ENCODE assay signal across 8 mouse cellular contexts in the genomic region with DNA sequence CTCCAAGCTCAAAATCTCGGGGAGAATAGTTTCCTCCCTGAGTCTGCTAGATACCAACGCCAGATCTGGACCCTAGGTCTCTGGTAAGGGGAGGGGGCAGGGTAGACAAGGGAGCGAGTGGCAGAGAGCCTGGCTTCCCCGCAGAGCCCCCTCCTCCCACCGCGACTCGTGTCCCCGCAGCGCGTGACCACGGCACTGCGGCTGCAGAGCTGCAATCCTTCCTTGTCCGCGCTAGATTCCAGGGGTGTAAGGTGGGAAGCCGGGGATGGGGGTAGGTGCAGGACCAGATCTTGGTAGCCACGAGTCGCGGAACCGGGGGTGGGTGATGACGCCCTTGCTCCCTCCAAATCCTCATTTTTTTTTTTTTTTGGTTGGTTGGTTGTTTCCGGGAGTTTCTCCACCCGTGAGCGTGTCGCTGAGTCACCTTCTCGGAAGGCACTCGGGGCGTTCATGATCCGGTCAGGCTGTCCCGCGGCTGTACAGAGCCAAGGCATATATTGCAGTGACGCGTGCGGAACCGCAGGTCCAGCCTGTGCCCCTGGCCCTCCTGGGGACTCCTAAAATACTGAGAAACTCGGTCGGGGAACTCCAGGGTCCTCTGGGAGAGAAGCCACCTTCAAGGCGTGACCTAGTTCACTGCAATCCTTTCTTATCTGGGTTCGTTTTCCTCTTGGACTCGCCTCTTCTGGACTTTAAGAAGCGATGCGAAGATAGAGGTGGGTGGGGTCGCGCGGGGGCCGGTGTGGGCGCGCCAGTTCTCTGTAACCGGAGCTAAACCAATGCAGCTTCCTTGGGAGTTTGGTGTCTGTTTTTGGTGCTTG. TPM values are rescaled to one million over a fixed set of nuclear protein-coding genes. Genes with fewer than 3 reads are reported as not detected.
DNase-seq lines count a peak whose midpoint lies in the region; ATAC-seq and TF ChIP-seq lines count a peak whose summit lies in the region.

No protein-coding gene starts in this region.

- H3ac ChIP-seq in C2C12 (ENCODE audit: control insufficient read depth, insufficient read length, low read depth): peak overlapping the region; percentile 45

- H3K9me3 ChIP-seq in forebrain, embryonic 15.5 days: no peaks in the 10 kb centered on the region
- H3K9me3 ChIP-seq in limb, embryonic 12.5 days: no peaks in the 10 kb centered on the region
- H3K9me3 ChIP-seq in neural tube, embryonic 13.5 days: no peaks in the 10 kb centered on the region

- no peaks in the 10 kb centered on the region for H3K27me3 ChIP-seq in C2C12 (ENCODE audit: control insufficient read depth, insufficient read depth, insufficient read length)
- H3K27me3 ChIP-seq in forebrain, embryonic 15.5 days: peaks cover 53% of the 10 kb centered on the region
- H3K27me3 ChIP-seq in limb, embryonic 12.5 days: peaks cover 61% of the 10 kb centered on the region
- peaks cover 71% of the 10 kb centered on the region for H3K27me3 ChIP-seq in neural tube, embryonic 13.5 days

- H3K79me2 ChIP-seq in C2C12 (ENCODE audit: control insufficient read depth, insufficient read depth): peaks cover 13% of the 10 kb centered on the region

- H3K36me3 ChIP-seq in C2C12 (ENCODE audit: control insufficient read depth, insufficient read depth): no peaks in the 10 kb centered on the region
- no peaks in the 10 kb centered on the region for H3K36me3 ChIP-seq in forebrain, embryonic 15.5 days
- H3K36me3 ChIP-seq in limb, embryonic 12.5 days: peaks cover 6% of the 10 kb centered on the region; the same call in 1 of the 2 replicates
- H3K36me3 ChIP-seq in neural tube, embryonic 13.5 days: peaks cover 12% of the 10 kb centered on the region

- H3K4me2 ChIP-seq in forebrain, embryonic 15.5 days (replicated peaks): peak overlapping the region; percentile 89
- H3K4me2 ChIP-seq in limb, embryonic 12.5 days: peak overlapping the region; percentile 94
- peak overlapping the region; percentile 80 for H3K4me2 ChIP-seq in neural tube, embryonic 13.5 days

- peak overlapping the region; percentile 55 for H3K4me3 ChIP-seq in C2C12 (ENCODE audit: insufficient read depth, poor library complexity, severe bottlenecking)
- peak overlapping the region; percentile 45 for H3K4me3 ChIP-seq in forebrain, embryonic 15.5 days
- peak overlapping the region; percentile 58 for H3K4me3 ChIP-seq in limb, embryonic 12.5 days (replicated peaks)
- peak overlapping the region; percentile 43 for H3K4me3 ChIP-seq in neural tube, embryonic 13.5 days

- TF ChIP-seq CTCF in C2C12 (IDR thresholded peaks at IDR 0.05; ENCODE audit: control insufficient read depth, insufficient read depth, insufficient read length): no peak

- no peak overlapping the region for H3K27ac ChIP-seq in forebrain, embryonic 15.5 days (replicated peaks)
- no peak overlapping the region for H3K27ac ChIP-seq in limb, embryonic 12.5 days
- H3K27ac ChIP-seq in neural tube, embryonic 13.5 days (replicated peaks): peak overlapping the region; percentile 23; the same call in 1 of the 2 replicates

- ATAC-seq in forebrain, embryonic 15.5 days (replicated peaks): no peak
- no peak for ATAC-seq in limb, embryonic 12.5 days (ENCODE audit: insufficient number of reproducible peaks, insufficient read depth, low FRiP score, low TSS enrichment, low read depth)
- no peak for ATAC-seq in neural tube, embryonic 13.5 days (ENCODE audit: low read depth)

- WGBS in forebrain, embryonic 15.5 days: 3% methylated on average over 48 of the region's 48 CpGs
- WGBS in limb, embryonic 12.5 days: 4% methylated on average over 48 of the region's 48 CpGs
- WGBS in neural tube, embryonic 13.5 days: 3% methylated on average over 48 of the region's 48 CpGs

- H3K79me3 ChIP-seq in C2C12 (ENCODE audit: low read depth): no peaks in the 10 kb centered on the region

- intact Hi-C loops in left cerebral cortex, postnatal 25 days (cut with DNase I): loop anchor here (5.0 kb wide), 1 partner anchor 39 kb away; a partner anchor contains a TSS

- peak; percentile 58 to 59 for DNase-seq in cerebellum, postnatal 25 days
- no peak for DNase-seq in cerebellum, postnatal 36 days
- no peak for DNase-seq in left cerebral cortex, postnatal 25 days (ENCODE audit: low spot score in 2 of 2)
- no peak for DNase-seq in right cerebral cortex, postnatal 14 days

- no peak overlapping the region for H3K9ac ChIP-seq in forebrain, embryonic 15.5 days (replicated peaks)
- H3K9ac ChIP-seq in limb, embryonic 12.5 days (replicated peaks): peak overlapping the region; percentile 38
- peak overlapping the region; percentile 66 for H3K9ac ChIP-seq in neural tube, embryonic 13.5 days

- peaks cover 39% of the 10 kb centered on the region for H3K4me1 ChIP-seq in forebrain, embryonic 15.5 days
- H3K4me1 ChIP-seq in limb, embryonic 12.5 days (replicated peaks): peaks cover 43% of the 10 kb centered on the region
- peaks cover 44% of the 10 kb centered on the region for H3K4me1 ChIP-seq in neural tube, embryonic 13.5 days (replicated peaks)

TF ChIP-seq in C2C12, 6 proteins besides CTCF, POLR2A, EP300 and RAD21:
- TF ChIP-seq MAX (IDR thresholded peaks at IDR 0.05) (no peak), MYOD1 (IDR thresholded peaks at IDR 0.05; ENCODE audit: control insufficient read depth, insufficient read length, low read depth) (no peak), CEBPB (IDR thresholded peaks at IDR 0.05; ENCODE audit: low read depth) (no peak), FOSL1 (IDR thresholded peaks at IDR 0.05; ENCODE audit: insufficient read depth, low read length, poor library complexity, severe bottlenecking) (no peak), USF1 (IDR thresholded peaks at IDR 0.05; ENCODE audit: low read depth) (no peak), MYOG (IDR thresholded peaks at IDR 0.05; ENCODE audit: control insufficient read depth, extremely low read depth, insufficient read length) (no peak)

RNA-seq across cellular contexts. Expression of a gene that starts 0.9 kb away (rescaled TPM):
- polyA plus RNA-seq in C2C12 (2012; fragmentation: generic; extraction: Trizol): 11.3 TPM
- polyA plus RNA-seq in forebrain, embryonic 15.5 days (2015; fragmentation: Nextera tagmentation; extraction: Ambion mirVana): 2.2 and 2.4 TPM in 2 replicates
- 1.4 and 1.8 TPM in 2 replicates for polyA plus RNA-seq in limb, embryonic 12.5 days (2016; fragmentation: Nextera tagmentation; extraction: Ambion mirVana)
- polyA plus RNA-seq in neural tube, embryonic 13.5 days (2015; fragmentation: Nextera tagmentation; extraction: Ambion mirVana): 3.7 and 6.1 TPM in 2 replicates
- 1 to 10 TPM; 4.9 to 5.5 TPM for total RNA-seq in left cerebral cortex, postnatal 25 days (2021)

RNA-seq across cellular contexts. Expression of a gene that starts 37.6 kb away (rescaled TPM):
- polyA plus RNA-seq in C2C12 (2012; fragmentation: generic; extraction: Trizol): 81.0 TPM
- 193 and 201 TPM in 2 replicates for polyA plus RNA-seq in forebrain, embryonic 15.5 days (2015; fragmentation: Nextera tagmentation; extraction: Ambion mirVana)
- polyA plus RNA-seq in limb, embryonic 12.5 days (2016; fragmentation: Nextera tagmentation; extraction: Ambion mirVana): 186 and 199 TPM in 2 replicates
- 177 and 178 TPM in 2 replicates for polyA plus RNA-seq in neural tube, embryonic 13.5 days (2015; fragmentation: Nextera tagmentation; extraction: Ambion mirVana)
- 10 to 100 TPM; 65.7 to 76.2 TPM for total RNA-seq in left cerebral cortex, postnatal 25 days (2021)

RNA-seq across cellular contexts. Expression of a gene that starts 49.7 kb away (rescaled TPM):
- 23.1 TPM for polyA plus RNA-seq in C2C12 (2012; fragmentation: generic; extraction: Trizol)
- 22.4 and 27.3 TPM in 2 replicates for polyA plus RNA-seq in forebrain, embryonic 15.5 days (2015; fragmentation: Nextera tagmentation; extraction: Ambion mirVana)
- polyA plus RNA-seq in limb, embryonic 12.5 days (2016; fragmentation: Nextera tagmentation; extraction: Ambion mirVana): 14.8 and 21.7 TPM in 2 replicates
- polyA plus RNA-seq in neural tube, embryonic 13.5 days (2015; fragmentation: Nextera tagmentation; extraction: Ambion mirVana): 20.1 and 24.6 TPM in 2 replicates
- total RNA-seq in left cerebral cortex, postnatal 25 days (2021): 100 to 1,000 TPM; 117 to 119 TPM

RNA-seq across cellular contexts. Expression of a gene that starts 54.7 kb away (rescaled TPM):
- polyA plus RNA-seq in C2C12 (2012; fragmentation: generic; extraction: Trizol): not detected
- polyA plus RNA-seq in forebrain, embryonic 15.5 days (2015; fragmentation: Nextera tagmentation; extraction: Ambion mirVana): 0.15 TPM in 1 of 2 replicates, not detected in the other
- not detected in 2 replicates for polyA plus RNA-seq in limb, embryonic 12.5 days (2016; fragmentation: Nextera tagmentation; extraction: Ambion mirVana)
- polyA plus RNA-seq in neural tube, embryonic 13.5 days (2015; fragmentation: Nextera tagmentation; extraction: Ambion mirVana): 0.18 TPM in 1 of 2 replicates, not detected in the other
- 1 to 10 TPM in 1 of 2 experiments, under 1 TPM in 1; 0.64 to 1.5 TPM for total RNA-seq in left cerebral cortex, postnatal 25 days (2021)

Comparison
In these comparisons a context has a peak if more than half of its experiments do, and no peak if none do; other contexts are left out.
1. DNase-seq: peak in cerebellum, postnatal 25 days (2 of 2); none in cerebellum, postnatal 36 days (0 of 2), left cerebral cortex, postnatal 25 days (0 of 2) and right cerebral cortex, postnatal 14 days (single experiment).
2. Peak in every context shown above with its lines, with median percentiles within 50 percentile points of each other: H3K4me3 ChIP-seq and H3K4me2 ChIP-seq.